Mouse (Mus musculus) brain, adult 2 months (tissue): ENCODE results near the gene Nfatc2.
A peak's percentile ranks its signal among the peaks of the same experiment; 100 is the strongest.

Experiments used
- DNase-seq: peaks from one replicate; pipeline ENCODE4 v3.0.0; 2011; ENCODE audit warnings: low read depth, low spot score

Gene Nfatc2

GRCm38 (mm10) chr2:168579109-168579508, 22.3 kb downstream of the Nfatc2 start:
- no peak for DNase-seq

DNA sequence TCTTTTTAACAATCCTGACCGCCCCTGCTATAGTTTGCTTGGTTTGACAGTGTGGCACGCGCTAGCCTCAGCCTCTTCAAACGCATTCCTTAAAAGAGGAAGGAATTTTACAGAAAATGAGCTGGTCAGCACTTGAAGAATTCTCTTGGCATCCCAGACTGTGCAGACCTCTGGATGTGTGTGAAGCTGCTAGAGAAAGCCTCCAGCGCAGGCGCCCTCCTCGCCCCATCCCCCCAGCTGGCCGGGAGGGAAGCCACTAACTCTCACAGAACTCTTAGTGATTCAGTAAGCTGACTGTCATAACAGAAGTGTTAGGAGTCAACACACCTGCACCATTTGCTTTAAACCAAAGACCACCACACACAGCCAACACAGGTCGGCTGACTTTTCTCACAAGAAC, 23.3 kb downstream of the Nfatc2 start:
- DNase-seq: no peak

GRCm38 (mm10) chr2:168577381-168577780, 24.1 kb downstream of the Nfatc2 start:
- DNase-seq: no peak

DNA sequence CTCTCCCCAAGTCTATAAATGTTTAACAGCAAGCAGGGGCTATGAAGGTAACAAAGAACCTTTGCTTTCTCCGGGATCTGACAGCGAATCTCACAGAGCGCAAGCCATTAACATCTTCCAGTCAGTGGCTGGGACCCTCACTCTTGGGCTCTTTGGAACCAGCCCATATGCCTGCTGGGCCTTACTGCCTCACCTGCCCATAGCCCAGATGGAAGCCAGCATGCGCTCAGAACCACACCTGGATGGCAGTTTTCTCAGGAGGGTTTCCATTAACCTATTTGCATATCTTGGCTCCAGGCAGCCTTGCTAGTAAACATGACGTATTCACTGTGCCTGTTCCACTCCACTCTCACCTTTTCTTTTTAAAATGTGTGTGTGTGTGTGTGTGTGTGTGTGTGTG, 25.6 kb downstream of the Nfatc2 start:
- no peak for DNase-seq

DNA sequence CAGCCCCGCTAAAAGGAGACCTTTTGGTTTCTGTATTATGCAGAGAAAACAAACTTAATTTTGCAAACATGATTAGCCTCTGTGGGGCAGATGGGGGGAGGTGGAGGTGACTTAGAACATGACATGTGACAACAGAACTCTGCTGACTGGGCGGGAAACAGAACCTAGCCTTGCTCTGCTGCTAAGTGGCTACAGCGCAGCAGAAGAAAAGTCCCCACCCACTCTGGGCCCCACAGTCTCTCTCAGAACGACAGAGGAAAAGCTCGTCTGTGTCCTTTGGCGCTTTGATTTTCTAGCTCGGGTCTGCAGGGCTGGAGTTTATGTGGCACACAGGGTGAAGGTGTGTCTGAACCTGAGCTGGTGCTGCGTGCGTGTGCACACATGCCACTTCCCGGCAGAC, 26.5 kb downstream of the Nfatc2 start:
- no peak for DNase-seq

DNA sequence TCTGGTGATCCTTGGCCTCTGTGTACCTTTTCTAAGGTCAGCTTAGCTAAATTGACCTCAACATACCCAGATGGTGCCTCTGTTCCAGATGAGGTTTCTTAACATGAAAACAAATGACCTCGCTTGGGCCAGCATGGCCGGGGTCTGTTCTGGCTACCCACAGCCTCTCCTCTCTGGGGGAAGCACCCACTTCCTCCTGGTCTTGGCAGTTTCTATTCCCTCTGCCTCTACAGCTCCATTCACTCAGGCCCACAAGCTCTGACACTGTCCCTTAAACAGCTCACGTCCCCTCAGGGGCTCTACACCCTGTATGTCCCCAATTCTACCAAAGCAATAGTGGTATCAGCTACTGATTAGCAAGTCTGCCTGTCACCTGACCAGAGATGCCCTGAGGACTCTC, 27.6 kb downstream of the Nfatc2 start:
- no peak for DNase-seq

- no peak for DNase-seq
Observed at GRCm38 (mm10) chr2:168571241-168571640, 30.2 kb downstream of the Nfatc2 start.

DNA sequence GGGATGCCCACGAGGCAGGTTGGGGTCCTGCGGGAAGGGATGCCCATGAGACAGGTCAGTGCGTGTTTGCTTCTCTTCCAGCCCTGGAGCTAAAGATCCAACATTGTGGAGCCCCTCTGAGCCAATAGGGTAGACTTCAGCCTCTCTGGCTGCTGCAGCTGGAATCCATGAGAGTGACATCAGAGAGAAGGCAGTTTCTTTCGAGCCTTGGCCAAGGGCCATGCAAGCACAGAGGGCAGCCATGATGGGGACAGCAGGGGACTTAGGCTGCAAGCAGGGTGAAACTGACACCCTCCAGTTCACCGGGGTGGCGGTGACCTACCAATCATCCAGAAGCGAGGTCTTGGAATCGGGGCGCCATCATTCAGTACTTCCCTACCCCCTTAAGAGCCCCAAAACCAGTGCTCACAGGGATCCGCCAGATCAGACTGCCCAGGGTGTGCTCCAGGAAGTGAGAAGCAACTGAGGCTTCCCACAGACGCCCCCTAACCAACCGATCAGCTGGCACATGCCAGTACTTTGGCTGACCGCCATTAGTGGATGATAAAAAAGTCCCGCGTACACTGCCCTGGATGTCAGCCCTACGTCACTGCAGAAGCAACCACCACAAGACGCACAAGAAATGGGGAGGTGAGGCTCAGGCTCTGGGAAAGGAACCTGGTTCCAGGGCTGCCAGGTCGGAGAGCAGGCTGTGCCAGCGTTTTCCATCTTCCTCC, 35.8 kb downstream of the Nfatc2 start:
- no peak for DNase-seq

DNA sequence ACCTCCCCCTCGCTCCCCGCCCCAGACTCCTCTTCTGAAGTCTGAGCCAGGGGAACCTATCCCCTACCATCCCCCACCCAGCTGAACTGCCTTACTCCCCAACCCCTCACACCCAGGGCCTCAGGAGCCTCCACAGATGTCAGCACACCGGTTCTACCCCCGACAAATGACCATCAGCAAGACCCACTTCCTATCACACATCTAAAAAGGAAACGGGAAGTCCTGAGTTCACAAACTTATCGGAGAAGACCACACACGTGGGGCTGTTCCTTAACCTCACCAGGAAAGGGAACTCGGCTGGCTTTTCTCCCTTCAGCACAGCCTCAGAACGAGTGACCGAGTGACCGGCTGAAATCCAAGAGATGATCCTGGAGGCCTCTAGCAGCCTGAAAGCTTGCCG, 38.3 kb downstream of the Nfatc2 start:
- no peak for DNase-seq

DNA sequence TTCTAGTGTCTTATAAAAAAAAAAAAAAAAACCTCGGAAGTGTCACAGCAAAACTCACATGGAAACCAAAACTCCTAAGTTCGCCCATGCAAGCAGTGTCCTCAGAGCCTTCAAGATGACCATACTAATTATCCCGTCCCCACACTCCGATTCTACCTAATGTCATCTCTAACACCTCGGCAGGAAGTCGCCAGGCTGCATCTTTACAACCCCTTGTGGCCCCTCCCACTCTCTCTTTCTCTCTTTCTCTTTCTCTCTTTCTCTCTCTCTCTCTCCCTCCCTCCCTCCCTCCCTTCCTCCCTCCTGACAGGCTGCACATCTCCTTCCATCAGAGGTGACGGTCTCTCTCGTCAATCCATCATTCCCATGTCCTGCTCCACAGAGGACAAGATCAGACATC, 44.4 kb downstream of the Nfatc2 start:
- no peak for DNase-seq

GRCm38 (mm10) chr2:168555897-168556670, 45.4 kb downstream of the Nfatc2 start:
- DNase-seq: no peak

GRCm38 (mm10) chr2:168553541-168553961, 47.9 kb downstream of the Nfatc2 start:
- no peak for DNase-seq

DNA sequence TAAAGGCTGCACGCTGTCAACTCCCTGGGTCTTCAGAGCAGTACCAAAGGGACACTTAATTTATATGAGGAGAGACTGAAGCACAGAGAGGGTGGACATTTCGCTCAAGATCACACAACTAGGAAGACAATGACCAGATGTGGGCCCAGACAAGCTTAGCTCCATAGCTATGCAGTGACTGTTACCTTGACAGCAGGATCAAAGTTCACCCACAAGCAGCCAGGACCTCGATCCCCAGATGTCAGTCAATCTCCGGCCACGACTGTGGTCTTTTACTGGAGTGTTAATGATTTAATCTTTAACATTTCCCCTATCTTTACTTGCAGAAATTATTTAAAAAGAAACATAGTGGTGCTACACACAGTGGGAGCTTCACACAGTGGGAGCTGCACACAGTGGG, 49.1 kb downstream of the Nfatc2 start:
- no peak for DNase-seq

GRCm38 (mm10) chr2:168551218-168551617, 50.2 kb downstream of the Nfatc2 start:
- DNase-seq: no peak

GRCm38 (mm10) chr2:168549326-168549725, 52.1 kb downstream of the Nfatc2 start:
- no peak for DNase-seq

DNA sequence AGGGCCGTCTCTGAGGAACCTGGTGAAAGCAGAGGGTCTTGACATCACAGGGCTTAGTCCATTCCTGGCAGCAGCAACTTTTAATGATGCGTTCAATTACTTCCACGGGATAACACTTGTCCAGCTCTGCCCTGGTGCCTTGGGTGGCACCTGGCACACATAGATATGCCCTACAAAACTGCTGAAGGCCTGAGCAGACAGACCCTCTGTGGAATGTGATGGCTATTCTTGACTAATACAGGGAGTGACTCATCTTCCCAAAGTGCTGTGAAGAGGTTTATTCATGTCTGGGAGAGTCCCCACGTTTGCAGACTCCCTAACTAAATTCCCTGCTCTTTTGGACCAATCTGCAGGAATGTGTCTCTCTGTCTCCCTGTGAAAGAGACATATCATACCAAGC, 53.4 kb downstream of the Nfatc2 start:
- no peak for DNase-seq

- DNase-seq: peak; percentile 63
Observed at GRCm38 (mm10) chr2:168545901-168546557, 55.4 kb downstream of the Nfatc2 start.

GRCm38 (mm10) chr2:168544102-168544501, 57.4 kb downstream of the Nfatc2 start:
- DNase-seq: peak; percentile 86

DNA sequence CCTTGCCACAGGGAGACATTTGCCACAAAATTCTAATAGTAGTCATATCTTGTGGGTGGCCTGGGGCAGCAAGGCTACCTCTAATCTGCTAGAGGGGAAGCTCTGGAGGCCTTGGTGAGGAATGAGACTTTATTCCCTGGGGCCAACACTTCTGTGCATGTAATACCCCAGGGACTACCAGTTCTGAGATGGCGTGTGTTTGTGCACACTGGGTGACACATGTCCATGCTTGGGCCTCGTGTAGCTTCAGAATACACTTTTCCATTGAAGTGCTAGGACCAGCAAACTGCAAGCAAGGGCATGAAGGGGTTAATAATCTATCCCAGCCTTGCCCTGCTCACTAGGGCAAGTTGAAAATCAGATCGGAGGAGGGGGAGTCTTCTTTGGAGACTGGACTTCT, 58.4 kb downstream of the Nfatc2 start:
- no peak for DNase-seq

GRCm38 (mm10) chr2:168541223-168541622, 60.2 kb downstream of the Nfatc2 start:
- no peak for DNase-seq

GRCm38 (mm10) chr2:168539594-168540222, 61.7 kb downstream of the Nfatc2 start:
- DNase-seq: no peak

DNA sequence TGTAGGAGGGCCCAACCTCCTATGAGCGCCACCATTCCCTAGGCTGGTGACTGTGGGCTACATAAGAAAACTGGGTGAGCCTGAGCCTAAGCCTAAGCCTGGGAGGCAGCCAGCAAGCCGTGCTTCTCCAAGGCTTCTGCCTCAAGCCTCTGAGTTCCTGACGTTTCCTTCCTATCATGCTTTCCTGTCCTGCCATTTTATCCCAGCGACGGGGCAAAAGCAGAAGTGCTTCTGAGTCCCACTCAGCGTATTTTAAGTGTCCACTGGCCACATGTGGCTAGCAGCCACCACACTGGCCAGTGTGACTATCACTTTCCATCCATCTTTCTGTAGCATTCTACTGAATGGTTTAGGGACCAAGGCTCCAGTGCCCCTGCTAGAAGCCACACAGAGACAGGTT, 62.4 kb downstream of the Nfatc2 start:
- no peak for DNase-seq
